ENCODE assay signal across 7 mouse cellular contexts in the genomic region with DNA sequence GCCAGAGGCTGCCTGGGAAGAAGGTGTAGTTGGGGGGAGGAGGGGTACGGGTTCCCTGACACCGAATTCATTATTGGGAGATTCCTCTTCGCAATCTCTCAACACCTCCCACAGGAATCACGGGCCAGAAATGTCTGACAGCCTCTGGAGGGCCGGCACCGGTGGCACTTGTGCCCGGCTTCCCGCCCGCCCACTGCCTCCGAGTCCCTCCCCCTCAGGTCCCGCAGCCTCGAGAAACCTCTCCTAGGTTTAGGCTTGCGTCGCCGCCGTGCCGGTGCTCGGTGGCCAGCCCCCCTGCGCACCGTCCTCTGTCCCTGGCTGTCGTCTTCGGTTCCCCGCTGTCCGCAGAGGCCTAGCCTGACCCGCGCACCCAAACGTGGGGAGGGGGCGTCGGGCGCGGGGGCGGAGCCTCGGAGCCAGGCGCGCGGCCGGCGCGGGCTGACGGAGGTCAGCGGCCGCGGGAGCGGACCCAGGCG. TPM values are rescaled to one million over a fixed set of nuclear protein-coding genes. Genes with fewer than 3 reads are reported as not detected.
A peak's percentile ranks its signal among the peaks of the same experiment; 100 is the strongest.
DNase-seq lines count a peak whose midpoint lies in the region; ATAC-seq and TF ChIP-seq lines count a peak whose summit lies in the region.

A gene (plus strand): TSS at position 416 of the 476 bp plus-strand sequence.

- H3ac ChIP-seq in myocyte (ENCODE audit: control insufficient read depth, insufficient read length): no peak within 1 kb of the TSS

- H3K9me3 ChIP-seq in megakaryocyte, embryonic 14.5 days: no peaks in the 10 kb centered on the region; the same call in 1 of the 2 replicates
- H3K9me3 ChIP-seq in limb, embryonic 10.5 days (replicated peaks): no peaks in the 10 kb centered on the region

- no peak for ATAC-seq in megakaryocyte, adult 5-6 weeks (ENCODE audit: poor library complexity, severe bottlenecking)
- peak; percentile 32 for ATAC-seq in granulocyte monocyte progenitor cell, adult 5-6 weeks (replicated peaks; ENCODE audit: poor library complexity, severe bottlenecking)

- no peak for TF ChIP-seq POLR2A in myocyte (IDR thresholded peaks at IDR 0.05; ENCODE audit: insufficient read length, low read depth)

- H3K36me3 ChIP-seq in megakaryocyte, embryonic 14.5 days (replicated peaks; ENCODE audit: low read length): no peaks in the 10 kb centered on the region
- H3K36me3 ChIP-seq in limb, embryonic 10.5 days: no peaks in the 10 kb centered on the region
- no peaks in the 10 kb centered on the region for H3K36me3 ChIP-seq in myocyte (ENCODE audit: control insufficient read depth, insufficient read depth)

- WGBS in limb, embryonic 10.5 days: 2% methylated on average over 45 of the region's 45 CpGs

- DNase-seq in cerebellum, adult 11 months: peak; percentile 66
- DNase-seq in limb, embryonic 10.5 days (ENCODE audit: low spot score): peak; percentile 54
- DNase-seq in urinary bladder, postnatal 25 days (ENCODE audit: low spot score): no peak

- H3K4me1 ChIP-seq in megakaryocyte, embryonic 14.5 days: peaks cover 42% of the 10 kb centered on the region
- peaks cover 26% of the 10 kb centered on the region for H3K4me1 ChIP-seq in limb, embryonic 10.5 days

- H3K4me2 ChIP-seq in myocyte (ENCODE audit: low read depth): peak within 1 kb of the TSS; percentile 55

- H3K27me3 ChIP-seq in megakaryocyte, embryonic 14.5 days (replicated peaks): peaks cover 78% of the 10 kb centered on the region
- H3K27me3 ChIP-seq in limb, embryonic 10.5 days (ENCODE audit: low read depth, poor library complexity, severe bottlenecking): peaks cover 61% of the 10 kb centered on the region
- peaks cover 28% of the 10 kb centered on the region for H3K27me3 ChIP-seq in myocyte (ENCODE audit: control insufficient read depth, insufficient read depth, insufficient read length)

- peak within 1 kb of the TSS; percentile 83 for H3K27ac ChIP-seq in limb, embryonic 10.5 days

- no peaks in the 10 kb centered on the region for H3K79me2 ChIP-seq in myocyte (ENCODE audit: control insufficient read depth, insufficient read depth)

- peak within 1 kb of the TSS; percentile 91 for H3K4me3 ChIP-seq in megakaryocyte, embryonic 14.5 days (replicated peaks)
- H3K4me3 ChIP-seq in limb, embryonic 10.5 days: peak within 1 kb of the TSS; percentile 71
- no peak within 1 kb of the TSS for H3K4me3 ChIP-seq in myocyte

TF ChIP-seq in myocyte, 11 proteins besides CTCF, POLR2A, EP300 and RAD21:
- TF ChIP-seq SRF (IDR thresholded peaks at IDR 0.05; ENCODE audit: control insufficient read depth, insufficient read length, low read depth): no peak
- TF ChIP-seq USF1 (IDR thresholded peaks at IDR 0.05; ENCODE audit: low read depth): no peak
- TF ChIP-seq MYOD1 (IDR thresholded peaks at IDR 0.05; ENCODE audit: control insufficient read depth in 1 of 3, insufficient read length in 2 of 3, low read depth in 2 of 3): no peak
- TF ChIP-seq MYOG (IDR thresholded peaks at IDR 0.05; ENCODE audit: control insufficient read depth in 1 of 3, insufficient read depth in 1 of 3, insufficient read length in 2 of 3, low read depth in 2 of 3): no peak
- no peak for TF ChIP-seq POLR2AphosphoS2 (IDR thresholded peaks at IDR 0.05; ENCODE audit: insufficient read length, low read depth)
- no peak for TF ChIP-seq E2F4 (IDR thresholded peaks at IDR 0.05; ENCODE audit: insufficient read depth)
- no peak for TF ChIP-seq CEBPB (IDR thresholded peaks at IDR 0.05; ENCODE audit: insufficient read depth, poor library complexity, severe bottlenecking)
- TF ChIP-seq MAX (IDR thresholded peaks at IDR 0.05; ENCODE audit: low read depth): no peak
- TF ChIP-seq REST (IDR thresholded peaks at IDR 0.05; ENCODE audit: insufficient read depth, insufficient read length): no peak
- no peak for TF ChIP-seq TCF3 (IDR thresholded peaks at IDR 0.05; ENCODE audit: insufficient read length, low read depth)
- TF ChIP-seq TCF12 (IDR thresholded peaks at IDR 0.05; ENCODE audit: insufficient read depth, poor library complexity, severe bottlenecking): no peak

RNA-seq across cellular contexts. Expression of the gene that starts here (rescaled TPM):
- polyA plus RNA-seq in megakaryocyte, embryonic 14.5 days (2012; ENCODE audit: insufficient read depth, low replicate concordance): not detected in 2 replicates
- not detected in 2 replicates for total RNA-seq in megakaryocyte, adult 5-6 weeks (2015)
- total RNA-seq in megakaryocyte, adult 5-6 weeks (2017): not detected in 2 replicates
- total RNA-seq in granulocyte monocyte progenitor cell, adult 5-6 weeks (2014; fragmentation: Nextera tagmentation): not detected in 2 replicates
- total RNA-seq in granulocyte monocyte progenitor cell, adult 5-6 weeks (2017): not detected in 2 replicates
- 1.4 and 3.6 TPM in 2 replicates for polyA plus RNA-seq in limb, embryonic 10.5 days (2016; fragmentation: Nextera tagmentation; extraction: Ambion mirVana)
- polyA plus RNA-seq in myocyte (2012; fragmentation: generic; extraction: Trizol): 0.16 TPM

Comparison
In these comparisons a context has a peak if more than half of its experiments do, and no peak if none do; other contexts are left out.
1. Peak in ATAC-seq in granulocyte monocyte progenitor cell, adult 5-6 weeks; RNA of the gene not detected or under 1 TPM.